Mouse (Mus musculus): ENCODE measurements around the gene Ddb1. TPM values are rescaled to one million over a fixed set of nuclear protein-coding genes. Genes with fewer than 3 reads are reported as not detected.

Gene Ddb1
- total RNA-seq, 1 experiment from 2014 or later = 377 TPM

GRCm38 (mm10) chr19:10640080-10640479 is 35.0 kb downstream of the Ddb1 start:
- peak in 1 of 2 experiments; percentile 19; a peak in 1 of 4 replicates for ATAC-seq (replicated peaks in 1 of 2; ENCODE audit: insufficient read depth in 1 of 2, low FRiP score in 2 of 2, low TSS enrichment in 1 of 2, low read depth in 1 of 2, poor library complexity in 2 of 2, severe bottlenecking in 2 of 2)

GRCm38 (mm10) chr19:10640589-10641378 is 35.7 kb downstream of the Ddb1 start:
- ATAC-seq (replicated peaks in 1 of 2; ENCODE audit: insufficient read depth in 1 of 2, low FRiP score in 2 of 2, low TSS enrichment in 1 of 2, low read depth in 1 of 2, poor library complexity in 2 of 2, severe bottlenecking in 2 of 2) = no peak

GRCm38 (mm10) chr19:10645616-10646015 is 40.5 kb downstream of the Ddb1 start:
- no peak for ATAC-seq (replicated peaks in 1 of 2; ENCODE audit: insufficient read depth in 1 of 2, low FRiP score in 2 of 2, low TSS enrichment in 1 of 2, low read depth in 1 of 2, poor library complexity in 2 of 2, severe bottlenecking in 2 of 2)

- no peak for ATAC-seq (replicated peaks in 1 of 2; ENCODE audit: insufficient read depth in 1 of 2, low FRiP score in 2 of 2, low TSS enrichment in 1 of 2, low read depth in 1 of 2, poor library complexity in 2 of 2, severe bottlenecking in 2 of 2)
Measured at GRCm38 (mm10) chr19:10648156-10648555, 43.0 kb downstream of the Ddb1 start.

- ATAC-seq (replicated peaks in 1 of 2; ENCODE audit: insufficient read depth in 1 of 2, low FRiP score in 2 of 2, low TSS enrichment in 1 of 2, low read depth in 1 of 2, poor library complexity in 2 of 2, severe bottlenecking in 2 of 2) = no peak
Measured at GRCm38 (mm10) chr19:10656058-10656457, 50.9 kb downstream of the Ddb1 start.

GRCm38 (mm10) chr19:10657742-10658141 is 52.6 kb downstream of the Ddb1 start:
- ATAC-seq (replicated peaks in 1 of 2; ENCODE audit: insufficient read depth in 1 of 2, low FRiP score in 2 of 2, low TSS enrichment in 1 of 2, low read depth in 1 of 2, poor library complexity in 2 of 2, severe bottlenecking in 2 of 2) = no peak

- no peak for ATAC-seq (replicated peaks in 1 of 2; ENCODE audit: insufficient read depth in 1 of 2, low FRiP score in 2 of 2, low TSS enrichment in 1 of 2, low read depth in 1 of 2, poor library complexity in 2 of 2, severe bottlenecking in 2 of 2)
Measured at GRCm38 (mm10) chr19:10658406-10658805, 53.3 kb downstream of the Ddb1 start.

- peak in 1 of 2 experiments; percentile 39; a peak in 1 of 4 replicates for ATAC-seq (replicated peaks in 1 of 2; ENCODE audit: insufficient read depth in 1 of 2, low FRiP score in 2 of 2, low TSS enrichment in 1 of 2, low read depth in 1 of 2, poor library complexity in 2 of 2, severe bottlenecking in 2 of 2)
Measured at GRCm38 (mm10) chr19:10661373-10661772, 56.2 kb downstream of the Ddb1 start.

GRCm38 (mm10) chr19:10661919-10662318 is 56.8 kb downstream of the Ddb1 start:
- ATAC-seq (replicated peaks in 1 of 2; ENCODE audit: insufficient read depth in 1 of 2, low FRiP score in 2 of 2, low TSS enrichment in 1 of 2, low read depth in 1 of 2, poor library complexity in 2 of 2, severe bottlenecking in 2 of 2) = no peak

GRCm38 (mm10) chr19:10662665-10663064 is 57.5 kb downstream of the Ddb1 start:
- ATAC-seq (replicated peaks in 1 of 2; ENCODE audit: insufficient read depth in 1 of 2, low FRiP score in 2 of 2, low TSS enrichment in 1 of 2, low read depth in 1 of 2, poor library complexity in 2 of 2, severe bottlenecking in 2 of 2) = no peak

- ATAC-seq (replicated peaks in 1 of 2; ENCODE audit: insufficient read depth in 1 of 2, low FRiP score in 2 of 2, low TSS enrichment in 1 of 2, low read depth in 1 of 2, poor library complexity in 2 of 2, severe bottlenecking in 2 of 2) = no peak
Measured at GRCm38 (mm10) chr19:10665093-10665492, 60.0 kb downstream of the Ddb1 start.

GRCm38 (mm10) chr19:10665499-10665898 is 60.4 kb downstream of the Ddb1 start:
- ATAC-seq (replicated peaks in 1 of 2; ENCODE audit: insufficient read depth in 1 of 2, low FRiP score in 2 of 2, low TSS enrichment in 1 of 2, low read depth in 1 of 2, poor library complexity in 2 of 2, severe bottlenecking in 2 of 2) = peak; percentile 76 to 78

GRCm38 (mm10) chr19:10671319-10671718 is 66.2 kb downstream of the Ddb1 start:
- ATAC-seq (replicated peaks in 1 of 2; ENCODE audit: insufficient read depth in 1 of 2, low FRiP score in 2 of 2, low TSS enrichment in 1 of 2, low read depth in 1 of 2, poor library complexity in 2 of 2, severe bottlenecking in 2 of 2) = no peak

- ATAC-seq (replicated peaks in 1 of 2; ENCODE audit: insufficient read depth in 1 of 2, low FRiP score in 2 of 2, low TSS enrichment in 1 of 2, low read depth in 1 of 2, poor library complexity in 2 of 2, severe bottlenecking in 2 of 2) = no peak
Measured at GRCm38 (mm10) chr19:10671854-10672417, 66.8 kb downstream of the Ddb1 start.

- no peak for ATAC-seq (replicated peaks in 1 of 2; ENCODE audit: insufficient read depth in 1 of 2, low FRiP score in 2 of 2, low TSS enrichment in 1 of 2, low read depth in 1 of 2, poor library complexity in 2 of 2, severe bottlenecking in 2 of 2)
Measured at GRCm38 (mm10) chr19:10673275-10673674, 68.1 kb downstream of the Ddb1 start.

GRCm38 (mm10) chr19:10676656-10677055 is 71.5 kb downstream of the Ddb1 start:
- ATAC-seq (replicated peaks in 1 of 2; ENCODE audit: insufficient read depth in 1 of 2, low FRiP score in 2 of 2, low TSS enrichment in 1 of 2, low read depth in 1 of 2, poor library complexity in 2 of 2, severe bottlenecking in 2 of 2) = no peak

- ATAC-seq (replicated peaks in 1 of 2; ENCODE audit: insufficient read depth in 1 of 2, low FRiP score in 2 of 2, low TSS enrichment in 1 of 2, low read depth in 1 of 2, poor library complexity in 2 of 2, severe bottlenecking in 2 of 2) = peak in 1 of 2 experiments; percentile 79; a peak in 2 of 4 replicates
Measured at GRCm38 (mm10) chr19:10677915-10678771, 73.0 kb downstream of the Ddb1 start, which contains the start of gene Pga5. Gene Pga5 (minus strand): TSS chr19:10678071.

- ATAC-seq (replicated peaks in 1 of 2; ENCODE audit: insufficient read depth in 1 of 2, low FRiP score in 2 of 2, low TSS enrichment in 1 of 2, low read depth in 1 of 2, poor library complexity in 2 of 2, severe bottlenecking in 2 of 2) = no peak
Measured at GRCm38 (mm10) chr19:10678772-10679067, 73.6 kb downstream of the Ddb1 start.

Measured in hematopoietic stem cell, adult 5-6 weeks (primary cell).